Comparison of ENCODE assay signal across 8 mouse cellular contexts in genomic region chr10:99270406-99270805, GRCm38 (mm10). TPM values are rescaled to one million over a fixed set of nuclear protein-coding genes. Genes with fewer than 3 reads are reported as not detected.
DNase-seq lines count a peak whose midpoint lies in the region; ATAC-seq lines count a peak whose summit lies in the region.

No protein-coding gene starts in this region.

- H3K27me3 ChIP-seq in heart, embryonic 14.5 days (ENCODE audit: control insufficient read depth, insufficient read depth, low read length) = no peaks in the 10 kb centered on the region

- no peak overlapping the region for H3K4me2 ChIP-seq in heart, embryonic 14.5 days (ENCODE audit: low read length)

- no peak overlapping the region for H3K27ac ChIP-seq in heart, embryonic 14.5 days (replicated peaks in 1 of 2; ENCODE audit: control insufficient read depth in 1 of 2, insufficient read depth in 1 of 2, low read depth in 2 of 2, low read length in 2 of 2)

- peaks cover 24 to 40% of the 10 kb centered on the region in 2 experiments for H3K4me1 ChIP-seq in heart, embryonic 14.5 days (ENCODE audit: control insufficient read depth in 2 of 2, insufficient read depth in 2 of 2, low read length in 2 of 2)

- H3K36me3 ChIP-seq in heart, embryonic 14.5 days (ENCODE audit: control insufficient read depth, insufficient read depth, low read length) = peaks cover 23% of the 10 kb centered on the region

- H3K9ac ChIP-seq in heart, embryonic 14.5 days (ENCODE audit: low read length) = no peak overlapping the region

- DNase-seq in Muller cell, postnatal 12 days (ENCODE audit: inconsistent ontology term) = peak; percentile 28
- peak; percentile 90 for DNase-seq in adrenal gland, postnatal 14 days
- DNase-seq in kidney, postnatal 4 days = peak; percentile 65 to 81
- no peak for DNase-seq in right cerebral cortex, postnatal 25 days
- no peak for DNase-seq in cerebellum, adult 11 months

- H3K4me3 ChIP-seq in heart, embryonic 14.5 days (ENCODE audit: control insufficient read depth in 1 of 2, insufficient read depth in 1 of 2, low read depth in 1 of 2, low read length in 2 of 2) = no peak overlapping the region

- WGBS in heart, embryonic 14.5 days = 41% methylated on average over 10 of the region's 10 CpGs

- 0 out of 2 replicates have a peak, but pooled peaks have one; percentile 25 for ATAC-seq in heart, embryonic 14.5 days (ENCODE audit: insufficient number of reproducible peaks, insufficient read depth, low FRiP score, low read depth)
- ATAC-seq in megakaryocyte, adult 5-6 weeks (ENCODE audit: poor library complexity, severe bottlenecking) = peak; percentile 67
- no peak for ATAC-seq in inflammation-experienced regulatory T-cells, adult 6 months

- no peaks in the 10 kb centered on the region for H3K9me3 ChIP-seq in heart, embryonic 14.5 days (ENCODE audit: control insufficient read depth, low read length)

RNA-seq across cellular contexts. Expression of gene Dusp6, which starts 7.4 kb away (rescaled TPM):
- total RNA-seq in adrenal gland, postnatal 14 days (2021) = 112 and 113 TPM in 2 replicates
- polyA plus RNA-seq in heart, embryonic 14.5 days (2014; fragmentation: Nextera tagmentation; extraction: Ambion mirVana) = 42.4 and 43.4 TPM in 2 replicates
- total RNA-seq in megakaryocyte, adult 5-6 weeks (2015) = 47.6 and 51.1 TPM in 2 replicates
- 43.1 and 48.9 TPM in 2 replicates for total RNA-seq in megakaryocyte, adult 5-6 weeks (2017)
- polyA plus RNA-seq in inflammation-experienced regulatory T-cells, adult 6 months (2017; shearing (Covaris generic)) = 10 to 100 TPM; 32.8 to 52.8 (median 41.2) TPM

Comparison
In these comparisons a context has a peak if more than half of its experiments do, and no peak if none do; other contexts are left out.
1. DNase-seq: peak in Muller cell, postnatal 12 days (single experiment), adrenal gland, postnatal 14 days (single experiment) and kidney, postnatal 4 days (2 of 2); none in right cerebral cortex, postnatal 25 days (single experiment) and cerebellum, adult 11 months (single experiment).